Mouse (Mus musculus) hindbrain, embryonic 15.5 days (tissue): ENCODE results near the gene Chd9. TPM values are rescaled to one million over a fixed set of nuclear protein-coding genes. Genes with fewer than 3 reads are reported as not detected.
A peak's percentile ranks its signal among the peaks of the same experiment; 100 is the strongest.

Experiments used
- ATAC-seq: fragments of 200-750 bp; cut with Nextera tagmentation; 2 replicates; pipeline ENCODE4 v1.8.0; 2017; ENCODE audit warnings: low read depth, moderate number of reproducible peaks, moderate TSS enrichment; ENCODE audit not compliant: low FRiP score
- H3K27ac ChIP-seq: fragments of 300-500 bp; sonication (generic); replicated peaks from 2 replicates; pipeline ENCODE4 v1.5.1; 2015; ENCODE audit warnings: mild to moderate bottlenecking, inconsistent platforms
- H3K27me3 ChIP-seq: fragments of 300-500 bp; sonication (generic); 2 replicates; pipeline ENCODE4 v1.6.1; 2015; ENCODE audit warnings: control low read depth, inconsistent platforms
- H3K36me3 ChIP-seq: fragments of 300-500 bp; sonication (generic); 2 replicates; pipeline ENCODE4 v1.6.1; 2015; ENCODE audit warnings: control low read depth, inconsistent platforms
- H3K4me1 ChIP-seq: fragments of 300-500 bp; sonication (generic); replicated peaks from 2 replicates; pipeline ENCODE4 v1.6.1; 2015; ENCODE audit warnings: control low read depth, inconsistent platforms
- H3K4me2 ChIP-seq: fragments of 300-500 bp; sonication (generic); 2 replicates; pipeline ENCODE4 v1.6.1; 2015; ENCODE audit warnings: moderate library complexity, mild to moderate bottlenecking, inconsistent platforms
- H3K4me3 ChIP-seq: fragments of 300-500 bp; sonication (generic); 2 replicates; pipeline ENCODE4 v1.5.1; 2015; ENCODE audit warnings: mild to moderate bottlenecking, inconsistent platforms
- H3K9ac ChIP-seq: fragments of 300-500 bp; sonication (generic); 2 replicates; pipeline ENCODE4 v1.6.1; 2015; ENCODE audit warnings: inconsistent platforms
- H3K9me3 ChIP-seq: fragments of 300-500 bp; sonication (generic); 2 replicates; pipeline ENCODE4 v1.6.1; 2016; ENCODE audit warnings: control low read depth, inconsistent platforms
- WGBS: fragments of 180-500 bp; shearing (Covaris S2); methylation state at CpG from one replicate; pipeline ENCODE4 v1.1.7; 2015; 5-methylcytosine and 5-hydroxymethylcytosine counted together
- polyA plus RNA-seq: library from polyadenylated mRNA; unstranded; fragments of >200 nt; fragmentation: Nextera tagmentation; extraction: Ambion mirVana; gene quantifications from 2 replicates; pipeline ENCODE4 v1.2.1, GENCODE M21; 2015

Chd9 gene
- polyA plus RNA-seq, 1 experiment from 2014 or later, result 100 TPM

GRCm38 (mm10) chr8:90843127-90843526 lies 15.0 kb downstream of the Chd9 start:
- WGBS, result 83% methylated on average over 6 of the region's 6 CpGs
- H3K4me3 ChIP-seq, result no peak overlapping the region
- no peak overlapping the region for H3K9ac ChIP-seq
- no peaks in the 10 kb centered on the region for H3K9me3 ChIP-seq
- no peaks in the 10 kb centered on the region for H3K27me3 ChIP-seq
- H3K27ac ChIP-seq, result no peak overlapping the region
- H3K4me1 ChIP-seq, result 0 out of 2 replicates have a peak, but pooled peaks cover 4% of the 10 kb centered on the region
- H3K4me2 ChIP-seq, result no peak overlapping the region
- H3K36me3 ChIP-seq, result no peaks in the 10 kb centered on the region
- no peak for ATAC-seq

- Histone ChIP-seq H3K9me3 (no peaks in the 10 kb centered on the region), H3K9ac (no peak overlapping the region)
- WGBS, result 65% methylated on average over 9 of the region's 9 CpGs
Observed at GRCm38 (mm10) chr8:90844179-90844967, 16.2 kb downstream of the Chd9 start.

GRCm38 (mm10) chr8:90847980-90848379 lies 19.8 kb downstream of the Chd9 start:
- WGBS, result 94% methylated on average over 7 of the region's 7 CpGs
- no peaks in the 10 kb centered on the region for H3K27me3 ChIP-seq
- no peak for ATAC-seq
- H3K9me3 ChIP-seq, result no peaks in the 10 kb centered on the region
- H3K4me3 ChIP-seq, result no peak overlapping the region
- peaks cover 10% of the 10 kb centered on the region for H3K4me1 ChIP-seq
- no peak overlapping the region for H3K9ac ChIP-seq
- H3K27ac ChIP-seq, result no peak overlapping the region
- H3K36me3 ChIP-seq, result no peaks in the 10 kb centered on the region
- no peak overlapping the region for H3K4me2 ChIP-seq

More at GRCm38 (mm10) chr8:90844179-90844967, 16.2 kb downstream of the Chd9 start:
- Histone ChIP-seq H3K4me1 (peaks cover 9% of the 10 kb centered on the region), H3K27ac (no peak overlapping the region), H3K36me3 (no peaks in the 10 kb centered on the region), H3K4me2 (no peak overlapping the region), H3K4me3 (no peak overlapping the region), H3K27me3 (no peaks in the 10 kb centered on the region)
- ATAC-seq, result peak; percentile 50

GRCm38 (mm10) chr8:90849462-90850050 lies 21.4 kb downstream of the Chd9 start:
- Histone ChIP-seq H3K36me3 (no peaks in the 10 kb centered on the region), H3K4me2 (0 out of 2 replicates have a peak overlapping the region, but pooled peaks have one; percentile 1), H3K4me1 (peaks cover 20% of the 10 kb centered on the region), H3K4me3 (no peak overlapping the region), H3K9me3 (no peaks in the 10 kb centered on the region), H3K27ac (peak overlapping the region; percentile 54), H3K27me3 (no peaks in the 10 kb centered on the region), H3K9ac (no peak overlapping the region)
- WGBS, result 36% methylated on average over 11 of the region's 11 CpGs
- peak; percentile 78; the same call in 1 of the 2 replicates for ATAC-seq

GRCm38 (mm10) chr8:90851544-90851943 lies 23.4 kb downstream of the Chd9 start:
- H3K9me3 ChIP-seq, result no peaks in the 10 kb centered on the region
- ATAC-seq, result no peak
- no peaks in the 10 kb centered on the region for H3K36me3 ChIP-seq
- no peak overlapping the region for H3K27ac ChIP-seq
- WGBS, result 54% methylated on average over 8 of the region's 8 CpGs
- peaks cover 26% of the 10 kb centered on the region for H3K4me1 ChIP-seq
- no peaks in the 10 kb centered on the region for H3K27me3 ChIP-seq
- no peak overlapping the region for H3K4me3 ChIP-seq
- no peak overlapping the region for H3K4me2 ChIP-seq
- no peak overlapping the region for H3K9ac ChIP-seq

GRCm38 (mm10) chr8:90853971-90854670 lies 26.0 kb downstream of the Chd9 start:
- H3K9ac ChIP-seq, result no peak overlapping the region
- H3K27me3 ChIP-seq, result no peaks in the 10 kb centered on the region
- no peaks in the 10 kb centered on the region for H3K36me3 ChIP-seq
- H3K9me3 ChIP-seq, result no peaks in the 10 kb centered on the region
- H3K4me1 ChIP-seq, result peaks cover 24% of the 10 kb centered on the region
- 48% methylated on average over 9 of the region's 9 CpGs for WGBS
- H3K4me3 ChIP-seq, result no peak overlapping the region
- no peak for ATAC-seq
- peak overlapping the region; percentile 37 for H3K4me2 ChIP-seq
- H3K27ac ChIP-seq, result peak overlapping the region; percentile 69

- peak overlapping the region; percentile 69 for H3K27ac ChIP-seq
- ATAC-seq, result peak; percentile 77; the same call in 1 of the 2 replicates
- 5% methylated on average over 10 of the region's 10 CpGs for WGBS
- no peak overlapping the region for H3K9ac ChIP-seq
- no peaks in the 10 kb centered on the region for H3K36me3 ChIP-seq
- peak overlapping the region; percentile 37 for H3K4me2 ChIP-seq
- H3K9me3 ChIP-seq, result no peaks in the 10 kb centered on the region
- no peaks in the 10 kb centered on the region for H3K27me3 ChIP-seq
- H3K4me3 ChIP-seq, result no peak overlapping the region
- H3K4me1 ChIP-seq, result peaks cover 18% of the 10 kb centered on the region
Observed at GRCm38 (mm10) chr8:90854671-90855161, 26.6 kb downstream of the Chd9 start.

- Histone ChIP-seq H3K9me3 (no peaks in the 10 kb centered on the region), H3K36me3 (no peaks in the 10 kb centered on the region), H3K27me3 (no peaks in the 10 kb centered on the region), H3K27ac (no peak overlapping the region), H3K4me3 (no peak overlapping the region), H3K4me1 (peaks cover 17% of the 10 kb centered on the region), H3K9ac (no peak overlapping the region), H3K4me2 (no peak overlapping the region)
- WGBS, result 91% methylated on average over 3 of the region's 3 CpGs
- no peak for ATAC-seq
Observed at GRCm38 (mm10) chr8:90856171-90856570, 28.0 kb downstream of the Chd9 start.

GRCm38 (mm10) chr8:90856952-90857351 lies 28.8 kb downstream of the Chd9 start:
- no peaks in the 10 kb centered on the region for H3K27me3 ChIP-seq
- no peak overlapping the region for H3K9ac ChIP-seq
- peaks cover 25% of the 10 kb centered on the region for H3K4me1 ChIP-seq
- no peaks in the 10 kb centered on the region for H3K36me3 ChIP-seq
- H3K4me2 ChIP-seq, result no peak overlapping the region
- H3K27ac ChIP-seq, result no peak overlapping the region
- no peak overlapping the region for H3K4me3 ChIP-seq
- WGBS, result 38% methylated on average over 1 of the region's 1 CpGs
- ATAC-seq, result no peak
- no peaks in the 10 kb centered on the region for H3K9me3 ChIP-seq

GRCm38 (mm10) chr8:90858071-90858470 lies 29.9 kb downstream of the Chd9 start:
- Histone ChIP-seq H3K27ac (no peak overlapping the region), H3K9me3 (no peaks in the 10 kb centered on the region), H3K4me2 (no peak overlapping the region), H3K9ac (no peak overlapping the region), H3K4me1 (peaks cover 34% of the 10 kb centered on the region), H3K36me3 (no peaks in the 10 kb centered on the region), H3K4me3 (no peak overlapping the region), H3K27me3 (no peaks in the 10 kb centered on the region)
- 100% methylated on average over 2 of the region's 2 CpGs for WGBS
- ATAC-seq, result no peak

GRCm38 (mm10) chr8:90861266-90861944 lies 33.3 kb downstream of the Chd9 start:
- Histone ChIP-seq H3K36me3 (no peaks in the 10 kb centered on the region), H3K4me2 (peak overlapping the region; percentile 9; the same call in 1 of the 2 replicates), H3K9ac (no peak overlapping the region), H3K27me3 (no peaks in the 10 kb centered on the region), H3K9me3 (no peaks in the 10 kb centered on the region), H3K4me1 (peaks cover 18% of the 10 kb centered on the region), H3K27ac (peak overlapping the region; percentile 70), H3K4me3 (no peak overlapping the region)
- 6% methylated on average over 9 of the region's 9 CpGs for WGBS
- ATAC-seq, result no peak; the same call in 1 of the 2 replicates
